15 mouse cellular contexts compared by ENCODE assay signal in genomic region chrX:48129167-48129566, GRCm38 (mm10).
"Had no signal": no experiment of that assay in that cellular context is flagged by ENCODE, and none has a peak within 500 bp of the region (broad histone marks: within the 10 kb centered on the region; RNA-seq: fewer than 3 reads in every experiment).

No protein-coding gene starts in this region.

- ATAC-seq: liver, postnatal 0 days; lung, postnatal 0 days; midbrain, embryonic 13.5 days; midbrain, embryonic 15.5 days had no signal

- DNase-seq: liver, embryonic 13.5 days; liver, postnatal 0 days; lung, adult 2 months; lung, postnatal 4 days; retina, postnatal 1 day; right cerebral cortex, adult 18-20 months; right cerebral cortex, postnatal 25 days; right cerebral cortex, postnatal 4 days; spleen, adult 18-20 months; thymus, adult 2 months; thymus, postnatal 25 days; thymus, postnatal 4 days had no signal
